Mouse (Mus musculus) forebrain, postnatal 0 days (tissue): Measurements from ENCODE around the gene Gm20532. TPM values are rescaled to one million over a fixed set of nuclear protein-coding genes. Genes with fewer than 3 reads are reported as not detected.

Source experiments
- ATAC-seq: fragments of 200-750 bp; cut with Nextera tagmentation; 2 replicates; pipeline ENCODE4 v1.8.0; 2017; ENCODE audit warnings: mild to moderate bottlenecking, moderate library complexity
- DNase-seq: peaks from one replicate; pipeline ENCODE4 v3.0.0-alpha.2; 2015
- H3K27ac ChIP-seq: fragments of 300-500 bp; sonication (generic); 2 replicates; pipeline ENCODE4 v1.5.1; 2014; ENCODE audit warnings: low read depth, mild to moderate bottlenecking, antibody characterized with exemption, low read length, moderate library complexity, mixed read lengths
- H3K27me3 ChIP-seq: fragments of 300-500 bp; sonication (generic); 2 replicates; pipeline ENCODE4 v1.6.1; 2014; ENCODE audit warnings: mild to moderate bottlenecking, low read length, mixed read lengths; ENCODE audit not compliant: insufficient read depth
- H3K36me3 ChIP-seq: fragments of 300-500 bp; sonication (generic); 2 replicates; pipeline ENCODE4 v1.6.1; 2014; ENCODE audit warnings: mild to moderate bottlenecking, moderate library complexity; ENCODE audit not compliant: insufficient read depth
- H3K4me1 ChIP-seq: fragments of 300-500 bp; sonication (generic); 2 replicates; pipeline ENCODE4 v1.6.1; 2014; ENCODE audit warnings: antibody characterized with exemption; ENCODE audit not compliant: insufficient read depth
- H3K4me2 ChIP-seq: fragments of 300-500 bp; sonication (generic); 2 replicates; pipeline ENCODE4 v1.6.1; 2014; ENCODE audit warnings: low read depth, mild to moderate bottlenecking, moderate library complexity
- H3K4me3 ChIP-seq: fragments of 300-500 bp; sonication (generic); 2 replicates; pipeline ENCODE4 v1.5.1; 2014; ENCODE audit warnings: low read depth, low read length, mixed read lengths
- H3K9ac ChIP-seq: fragments of 300-500 bp; sonication (generic); 2 replicates; pipeline ENCODE4 v1.6.1; 2014; ENCODE audit warnings: mild to moderate bottlenecking
- H3K9me3 ChIP-seq: fragments of 300-500 bp; sonication (generic); 2 replicates; pipeline ENCODE4 v1.6.1; 2016; ENCODE audit warnings: low read length
- CTCF ChIP-seq: sonication (generic); IDR thresholded peaks from 2 replicates; pipeline ENCODE4 v1.5.1; 2016; ENCODE audit warnings: antibody characterized with exemption, control low read depth, low read depth
- WGBS: fragments of 180-500 bp; shearing (Covaris S2); extraction: QIAGEN DNeasy Blood & Tissue Kit; methylation state at CpG from one replicate; pipeline ENCODE4 v1.1.7; 2014; 5-methylcytosine and 5-hydroxymethylcytosine counted together
- polyA plus RNA-seq: library from polyadenylated mRNA; unstranded; fragments of >200 nt; fragmentation: Nextera tagmentation; extraction: Ambion mirVana; gene quantifications from 2 replicates; pipeline ENCODE4 v1.2.1, GENCODE M21; 2015
- total RNA-seq: library from RNA; depleted of rRNA; stranded (reverse); fragments of >200 nt; gene quantifications from 2 replicates; pipeline ENCODE4 v1.2.3, GENCODE M21; 2014

The Gm20532 gene
- total and polyA plus RNA-seq, 2 experiments from 2014 or later: not detected

DNA sequence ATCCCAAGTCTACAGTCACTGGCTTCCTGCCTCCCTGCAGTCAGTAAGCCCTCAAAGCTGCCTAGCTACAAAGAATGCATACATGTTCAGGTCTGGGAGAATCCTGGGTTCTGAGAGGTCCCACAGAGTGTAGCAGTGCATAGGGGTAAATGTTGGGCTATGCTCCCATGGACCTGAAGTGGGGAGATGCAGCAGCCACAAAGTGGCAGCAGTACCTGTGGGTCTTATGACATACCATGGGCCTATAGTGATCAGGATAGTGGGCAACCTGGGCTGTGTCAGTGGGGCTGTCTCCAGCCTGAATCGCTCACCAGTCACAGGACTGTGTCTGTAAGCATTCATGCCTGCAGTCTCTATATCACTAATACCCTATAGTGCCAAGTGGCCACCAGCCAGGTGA is 6.7 kb upstream of the Gm20532 start, which contains the start of gene Egfl7:
TSS of gene Egfl7 (plus strand) at position 301 of the 400 bp plus-strand sequence.
- WGBS: 83% methylated on average over 1 of the region's 1 CpGs
- Histone ChIP-seq H3K9ac (no peak within 1 kb of the TSS), H3K27ac (no peak within 1 kb of the TSS), H3K27me3 (no peaks in the 10 kb centered on the region), H3K36me3 (no peaks in the 10 kb centered on the region), H3K9me3 (no peaks in the 10 kb centered on the region), H3K4me3 (no peak within 1 kb of the TSS), H3K4me2 (no peak within 1 kb of the TSS), H3K4me1 (no peaks in the 10 kb centered on the region)
- no peak for ATAC-seq
- no peak for DNase-seq
- TF ChIP-seq CTCF: no peak

DNA sequence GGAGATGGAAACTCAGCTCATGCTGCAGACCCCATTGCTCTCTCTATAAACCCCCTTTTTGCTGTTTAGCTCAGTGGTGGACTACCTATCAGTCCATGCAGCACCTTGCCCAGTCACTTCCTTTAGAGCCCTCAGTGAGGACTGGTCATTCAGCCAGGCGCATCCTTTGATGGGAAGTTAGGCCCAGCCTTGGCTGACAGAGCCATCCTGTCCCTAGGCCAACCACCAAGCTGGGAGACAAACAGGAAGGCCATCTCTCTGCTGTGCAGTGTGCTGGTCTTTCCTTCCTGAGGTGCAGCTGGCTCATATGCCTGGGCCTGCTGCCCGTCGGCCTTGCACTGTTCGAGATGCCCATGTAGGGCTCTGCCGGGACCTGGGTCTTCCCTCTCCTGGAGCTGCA is 5.7 kb upstream of the Gm20532 start:
- Histone ChIP-seq H3K27me3 (no peaks in the 10 kb centered on the region), H3K9ac (no peak overlapping the region), H3K27ac (no peak overlapping the region), H3K9me3 (no peaks in the 10 kb centered on the region), H3K4me1 (no peaks in the 10 kb centered on the region), H3K4me2 (no peak overlapping the region), H3K36me3 (no peaks in the 10 kb centered on the region), H3K4me3 (no peak overlapping the region)
- ATAC-seq (no peak), DNase-seq (no peak)
- 89% methylated on average over 5 of the region's 5 CpGs for WGBS
- no peak for TF ChIP-seq CTCF

DNA sequence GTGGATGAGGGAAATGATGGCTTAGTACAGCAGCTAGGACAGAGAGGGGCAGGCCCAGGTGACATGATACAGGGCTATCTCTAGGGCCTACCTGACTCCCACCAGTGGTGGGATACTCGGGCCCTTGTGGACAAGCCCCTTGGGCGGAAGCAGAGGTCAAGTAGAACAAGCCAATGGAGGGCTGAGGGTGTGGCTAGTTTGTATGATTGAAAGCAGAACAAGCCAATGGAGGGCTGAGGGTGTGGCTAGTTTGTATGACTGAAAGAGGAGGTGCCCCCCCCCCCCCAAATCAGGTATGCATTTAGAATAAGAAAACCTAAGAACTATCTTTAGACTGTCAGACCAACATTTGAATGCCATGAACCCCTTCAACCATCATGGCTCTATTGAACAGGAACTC is 4.2 kb upstream of the Gm20532 start:
- Histone ChIP-seq H3K4me1 (0 out of 2 replicates have a peak, but pooled peaks cover 2% of the 10 kb centered on the region), H3K36me3 (no peaks in the 10 kb centered on the region), H3K9ac (no peak overlapping the region), H3K27ac (no peak overlapping the region), H3K9me3 (no peaks in the 10 kb centered on the region), H3K4me2 (no peak overlapping the region), H3K27me3 (no peaks in the 10 kb centered on the region), H3K4me3 (no peak overlapping the region)
- ATAC-seq (no peak), DNase-seq (no peak)
- WGBS: 58% methylated on average over 2 of the region's 2 CpGs
- TF ChIP-seq CTCF: no peak

DNA sequence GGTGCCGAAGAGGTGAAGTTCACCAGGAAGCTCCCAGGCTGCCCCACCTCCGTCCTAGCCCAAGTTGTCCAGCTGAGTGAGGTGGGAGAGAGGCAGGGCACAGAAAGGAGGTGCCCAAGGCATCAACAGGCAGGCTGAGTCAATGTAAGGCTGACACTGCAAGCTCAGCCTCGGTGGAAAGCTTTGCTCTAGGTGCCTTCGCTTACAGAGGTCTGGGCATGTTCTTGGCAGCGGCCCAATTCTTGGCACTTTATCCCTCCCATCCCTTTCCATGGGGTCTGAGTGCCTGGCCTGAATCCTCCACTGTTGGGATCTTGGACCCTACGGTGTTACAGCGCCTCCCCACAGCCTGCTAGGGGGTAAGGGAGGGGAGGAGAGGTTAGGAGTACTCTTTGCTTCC is 3.7 kb upstream of the Gm20532 start:
- DNase-seq: no peak
- Histone ChIP-seq H3K4me3 (no peak overlapping the region), H3K27ac (no peak overlapping the region), H3K9ac (no peak overlapping the region), H3K36me3 (no peaks in the 10 kb centered on the region), H3K4me2 (no peak overlapping the region), H3K9me3 (no peaks in the 10 kb centered on the region), H3K27me3 (no peaks in the 10 kb centered on the region), H3K4me1 (0 out of 2 replicates have a peak, but pooled peaks cover 5% of the 10 kb centered on the region)
- TF ChIP-seq CTCF: no peak
- ATAC-seq: no peak
- 67% methylated on average over 7 of the region's 7 CpGs for WGBS

DNA sequence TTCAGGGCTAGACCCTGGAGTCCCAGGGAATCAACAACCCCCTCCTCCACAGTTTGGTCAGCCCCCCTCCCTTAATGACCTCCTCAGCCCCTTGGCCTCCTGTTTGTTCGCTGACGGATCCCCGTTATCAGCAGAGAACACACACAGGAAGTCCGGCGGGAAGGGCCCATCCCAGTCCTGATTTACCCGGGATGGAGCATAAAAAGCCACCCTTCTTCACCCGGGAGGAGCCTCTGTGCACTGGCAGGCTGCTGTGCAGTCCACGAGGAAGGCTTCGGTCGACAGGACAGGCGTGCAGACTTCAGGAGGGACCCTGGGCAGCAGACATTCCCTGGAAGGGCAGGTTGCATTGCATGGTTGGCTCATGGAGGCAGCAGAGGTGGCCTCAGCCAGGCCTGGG is 2.8 kb upstream of the Gm20532 start:
- no peak for ATAC-seq
- Histone ChIP-seq H3K27me3 (no peaks in the 10 kb centered on the region), H3K4me3 (no peak overlapping the region), H3K36me3 (no peaks in the 10 kb centered on the region), H3K9me3 (no peaks in the 10 kb centered on the region), H3K9ac (no peak overlapping the region), H3K27ac (0 out of 2 replicates have a peak overlapping the region, but pooled peaks have one; percentile 35), H3K4me1 (0 out of 2 replicates have a peak, but pooled peaks cover 5% of the 10 kb centered on the region), H3K4me2 (no peak overlapping the region)
- WGBS: 76% methylated on average over 11 of the region's 11 CpGs
- no peak for TF ChIP-seq CTCF
- DNase-seq: no peak

DNA sequence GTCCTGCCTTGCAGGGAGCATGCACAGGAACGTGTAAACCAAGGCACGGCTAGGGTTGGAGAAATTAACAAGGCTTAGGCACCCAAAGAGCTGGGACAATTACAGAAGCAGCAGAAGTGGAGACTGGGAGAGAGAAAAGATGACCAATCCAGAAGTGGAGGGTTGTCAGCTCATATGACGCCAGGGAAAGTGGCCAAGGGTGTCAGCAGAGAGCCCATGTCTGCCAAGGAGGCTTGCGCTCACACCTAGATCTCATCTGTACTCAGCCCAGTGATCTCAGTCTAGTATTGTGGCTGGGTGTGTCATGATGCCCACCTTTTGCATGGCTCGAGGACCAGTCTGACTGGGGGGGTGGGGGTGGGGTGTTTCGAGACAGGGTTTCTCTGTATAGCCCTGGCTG is 726 bp upstream of the Gm20532 start:
- Histone ChIP-seq H3K9me3 (no peaks in the 10 kb centered on the region), H3K27ac (no peak overlapping the region), H3K4me2 (no peak overlapping the region), H3K4me3 (no peak overlapping the region), H3K27me3 (no peaks in the 10 kb centered on the region), H3K9ac (no peak overlapping the region), H3K36me3 (no peaks in the 10 kb centered on the region), H3K4me1 (0 out of 2 replicates have a peak, but pooled peaks cover 5% of the 10 kb centered on the region)
- no peak for TF ChIP-seq CTCF
- no peak for DNase-seq
- no peak for ATAC-seq
- 56% methylated on average over 6 of the region's 6 CpGs for WGBS

DNA sequence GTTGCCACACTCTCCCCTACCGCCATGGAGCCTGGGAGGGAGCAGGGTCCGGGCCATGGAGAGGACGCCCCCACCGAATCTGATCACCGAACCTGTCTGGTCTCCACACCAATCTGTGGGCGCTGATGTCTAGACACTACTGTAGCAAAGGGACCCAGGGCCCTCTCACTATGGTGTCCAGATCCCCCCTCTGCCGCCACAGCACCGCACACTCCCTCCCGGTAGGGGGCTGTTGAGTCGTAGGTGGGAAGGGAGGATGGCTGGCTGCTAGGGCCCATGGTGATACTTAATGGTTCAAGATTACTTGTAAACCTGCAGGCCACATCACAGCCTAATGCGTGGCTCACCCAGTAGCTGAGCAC is 586 bp downstream of the Gm20532 start:
- H3K9me3 ChIP-seq: no peaks in the 10 kb centered on the region
- H3K9ac ChIP-seq: peak overlapping the region; percentile 70
- ATAC-seq (peak; percentile 69), DNase-seq (peak; percentile 51)
- 6% methylated on average over 11 of the region's 11 CpGs for WGBS
- H3K27me3 ChIP-seq: no peaks in the 10 kb centered on the region
- no peak overlapping the region; the same call in 1 of the 2 replicates for H3K27ac ChIP-seq
- no peaks in the 10 kb centered on the region for H3K36me3 ChIP-seq
- peak overlapping the region; percentile 59 for H3K4me3 ChIP-seq
- TF ChIP-seq CTCF: no peak; the same call in 1 of the 2 replicates
- H3K4me2 ChIP-seq: peak overlapping the region; percentile 86
- H3K4me1 ChIP-seq: 0 out of 2 replicates have a peak, but pooled peaks cover 5% of the 10 kb centered on the region

DNA sequence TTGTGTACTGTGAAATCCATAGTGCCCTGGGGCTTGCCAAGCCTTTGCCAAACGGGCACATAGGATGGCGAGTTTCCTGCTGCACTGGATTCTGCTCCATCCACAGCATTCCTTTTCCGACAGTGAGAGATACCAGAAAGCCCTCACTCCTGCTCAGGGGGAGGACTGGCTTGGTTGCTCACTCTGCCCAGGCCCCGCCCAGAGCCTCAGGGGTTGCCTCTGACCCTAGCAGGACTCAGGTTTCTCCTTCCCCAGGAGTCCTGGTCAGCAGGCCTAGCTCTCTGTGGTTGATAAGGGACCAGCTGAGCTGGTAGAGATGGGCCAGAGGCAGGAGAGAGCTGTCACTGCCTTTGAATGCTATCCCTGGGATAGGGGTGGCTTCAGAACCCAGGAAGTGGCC is 2.1 kb downstream of the Gm20532 start:
- no peak overlapping the region for H3K27ac ChIP-seq
- H3K4me1 ChIP-seq: 0 out of 2 replicates have a peak, but pooled peaks cover 5% of the 10 kb centered on the region
- ATAC-seq (no peak), DNase-seq (no peak)
- no peaks in the 10 kb centered on the region for H3K36me3 ChIP-seq
- TF ChIP-seq CTCF: no peak
- H3K4me3 ChIP-seq: no peak overlapping the region
- H3K27me3 ChIP-seq: no peaks in the 10 kb centered on the region
- no peaks in the 10 kb centered on the region for H3K9me3 ChIP-seq
- WGBS: 59% methylated on average over 4 of the region's 4 CpGs
- peak overlapping the region; percentile 15; the same call in 1 of the 2 replicates for H3K4me2 ChIP-seq
- H3K9ac ChIP-seq: no peak overlapping the region
